Mouse (Mus musculus): ENCODE measurements at regions not wholly inside any gene's neighbourhood (a gene's known extent, or its start where the extent isn't known, plus 50 kb on each side); places are given as distances from the start of the nearest gene placed in this dataset.
"Not testable (repeated sequence)": the region's sequence is repeated elsewhere in the genome, so short reads cannot be mapped to it uniquely, and the experiment has no call there.

GRCm38 (mm10) chr1:164744955-164745608, 51.4 kb upstream of the Dpt start:
- ATAC-seq (ENCODE audit: poor library complexity, severe bottlenecking): peak; percentile 51; the same call in 1 of the 2 replicates

- no peak for ATAC-seq (ENCODE audit: poor library complexity, severe bottlenecking)
Measured at GRCm38 (mm10) chr1:164744499-164744898, 51.9 kb upstream of the Dpt start.

- ATAC-seq (ENCODE audit: poor library complexity, severe bottlenecking): not testable (repeated sequence)
Measured at GRCm38 (mm10) chr1:164742897-164743296, 53.5 kb upstream of the Dpt start.

GRCm38 (mm10) chr1:164735646-164736045, 60.8 kb upstream of the Dpt start:
- no peak for ATAC-seq (ENCODE audit: poor library complexity, severe bottlenecking)

GRCm38 (mm10) chr1:164733741-164734140, 62.7 kb upstream of the Dpt start:
- no peak for ATAC-seq (ENCODE audit: poor library complexity, severe bottlenecking)

GRCm38 (mm10) chr1:164722054-164722453, 74.4 kb upstream of the Dpt start:
- no peak for ATAC-seq (ENCODE audit: poor library complexity, severe bottlenecking)

GRCm38 (mm10) chr1:164714905-164715304, 81.5 kb upstream of the Dpt start:
- no peak for ATAC-seq (ENCODE audit: poor library complexity, severe bottlenecking)

- ATAC-seq (ENCODE audit: poor library complexity, severe bottlenecking): no peak
Measured at GRCm38 (mm10) chr1:164713798-164714551, 82.5 kb upstream of the Dpt start.

- no peak for ATAC-seq (ENCODE audit: poor library complexity, severe bottlenecking)
Measured at GRCm38 (mm10) chr1:164712514-164712913, 83.9 kb upstream of the Dpt start.

- no peak for ATAC-seq (ENCODE audit: poor library complexity, severe bottlenecking)
Measured at GRCm38 (mm10) chr1:164704397-164705091, 91.9 kb upstream of the Dpt start.

- no peak for ATAC-seq (ENCODE audit: poor library complexity, severe bottlenecking)
Measured at GRCm38 (mm10) chr1:164703560-164704131, 92.8 kb upstream of the Dpt start.

- no peak for ATAC-seq (ENCODE audit: poor library complexity, severe bottlenecking)
Measured at GRCm38 (mm10) chr1:164690055-164690454, 106.4 kb upstream of the Dpt start.

GRCm38 (mm10) chr1:164689311-164689710, 107.1 kb upstream of the Dpt start:
- ATAC-seq (ENCODE audit: poor library complexity, severe bottlenecking): no peak

GRCm38 (mm10) chr1:164684437-164684836, 112.0 kb upstream of the Dpt start:
- no peak for ATAC-seq (ENCODE audit: poor library complexity, severe bottlenecking)

GRCm38 (mm10) chr1:164683788-164684187, 112.7 kb upstream of the Dpt start:
- ATAC-seq (ENCODE audit: poor library complexity, severe bottlenecking): no peak

- no peak for ATAC-seq (ENCODE audit: poor library complexity, severe bottlenecking)
Measured at GRCm38 (mm10) chr1:164682867-164683599, 113.4 kb upstream of the Dpt start.

GRCm38 (mm10) chr1:164682426-164682825, 114.0 kb upstream of the Dpt start:
- no peak for ATAC-seq (ENCODE audit: poor library complexity, severe bottlenecking)

- no peak for ATAC-seq (ENCODE audit: poor library complexity, severe bottlenecking)
Measured at GRCm38 (mm10) chr1:164681582-164681981, 114.9 kb upstream of the Dpt start.

GRCm38 (mm10) chr1:164678303-164678702, 118.1 kb upstream of the Dpt start:
- ATAC-seq (ENCODE audit: poor library complexity, severe bottlenecking): no peak

GRCm38 (mm10) chr1:164652244-164652643, 144.2 kb upstream of the Dpt start:
- peak; percentile 94 for ATAC-seq (ENCODE audit: poor library complexity, severe bottlenecking)

Data from megakaryocyte, adult 5-6 weeks (primary cell).